Mouse (Mus musculus) right cerebral cortex, postnatal 10 days (tissue): ENCODE measurements around the gene Myf5.

Source experiments
- DNase-seq, 2 experiments: peaks; one replicate each; pipeline ENCODE4 v3.0.0; 2021; ENCODE audit warnings: low spot score in 2 of 2

Gene Myf5

GRCm38 (mm10) chr10:107485870-107486269 is at the start of gene Myf5:
Gene Myf5, minus strand, starts transcription at chr10:107486134.
- DNase-seq, result no peak

- no peak for DNase-seq
Observed at GRCm38 (mm10) chr10:107528758-107529157, 42.8 kb upstream of the Myf5 start.

- DNase-seq, result no peak
Observed at GRCm38 (mm10) chr10:107519216-107519615, 33.3 kb upstream of the Myf5 start.

- no peak for DNase-seq
Observed at GRCm38 (mm10) chr10:107516641-107517040, 30.7 kb upstream of the Myf5 start.

- no peak for DNase-seq
Observed at GRCm38 (mm10) chr10:107514735-107515134, 28.8 kb upstream of the Myf5 start.

- no peak for DNase-seq
Observed at GRCm38 (mm10) chr10:107506397-107506796, 20.5 kb upstream of the Myf5 start.

GRCm38 (mm10) chr10:107503430-107503829 is 17.5 kb upstream of the Myf5 start:
- no peak for DNase-seq

GRCm38 (mm10) chr10:107502193-107502592 is 16.3 kb upstream of the Myf5 start:
- no peak for DNase-seq

- DNase-seq, result peak in 1 of 2 experiments; percentile 33
Observed at GRCm38 (mm10) chr10:107499656-107500055, 13.7 kb upstream of the Myf5 start.

GRCm38 (mm10) chr10:107496402-107496801 is 10.5 kb upstream of the Myf5 start:
- DNase-seq, result no peak

GRCm38 (mm10) chr10:107494568-107494967 is 8.6 kb upstream of the Myf5 start, which contains the start of gene Myf6:
Gene Myf6, minus strand, starts transcription at chr10:107494737.
- no peak for DNase-seq

- no peak for DNase-seq
Observed at GRCm38 (mm10) chr10:107493580-107494474, 7.9 kb upstream of the Myf5 start.

GRCm38 (mm10) chr10:107492867-107493579 is 7.1 kb upstream of the Myf5 start:
- no peak for DNase-seq

GRCm38 (mm10) chr10:107488654-107489315 is 2.9 kb upstream of the Myf5 start:
- DNase-seq, result no peak

GRCm38 (mm10) chr10:107486770-107487169 is 836 bp upstream of the Myf5 start:
- no peak for DNase-seq

GRCm38 (mm10) chr10:107484050-107484449 is 1.9 kb downstream of the Myf5 start:
- DNase-seq, result no peak

GRCm38 (mm10) chr10:107473497-107473896 is 12.4 kb downstream of the Myf5 start:
- peak in 1 of 2 experiments; percentile 22 for DNase-seq

GRCm38 (mm10) chr10:107471712-107472111 is 14.2 kb downstream of the Myf5 start:
- no peak for DNase-seq

- no peak for DNase-seq
Observed at GRCm38 (mm10) chr10:107467819-107468218, 18.1 kb downstream of the Myf5 start.

- DNase-seq, result no peak
Observed at GRCm38 (mm10) chr10:107449496-107450330, 36.2 kb downstream of the Myf5 start.

- DNase-seq, result peak in 1 of 2 experiments; percentile 28
Observed at GRCm38 (mm10) chr10:107442781-107443180, 43.2 kb downstream of the Myf5 start.
